ENCODE assay signal across 14 mouse cellular contexts in the genomic region with DNA sequence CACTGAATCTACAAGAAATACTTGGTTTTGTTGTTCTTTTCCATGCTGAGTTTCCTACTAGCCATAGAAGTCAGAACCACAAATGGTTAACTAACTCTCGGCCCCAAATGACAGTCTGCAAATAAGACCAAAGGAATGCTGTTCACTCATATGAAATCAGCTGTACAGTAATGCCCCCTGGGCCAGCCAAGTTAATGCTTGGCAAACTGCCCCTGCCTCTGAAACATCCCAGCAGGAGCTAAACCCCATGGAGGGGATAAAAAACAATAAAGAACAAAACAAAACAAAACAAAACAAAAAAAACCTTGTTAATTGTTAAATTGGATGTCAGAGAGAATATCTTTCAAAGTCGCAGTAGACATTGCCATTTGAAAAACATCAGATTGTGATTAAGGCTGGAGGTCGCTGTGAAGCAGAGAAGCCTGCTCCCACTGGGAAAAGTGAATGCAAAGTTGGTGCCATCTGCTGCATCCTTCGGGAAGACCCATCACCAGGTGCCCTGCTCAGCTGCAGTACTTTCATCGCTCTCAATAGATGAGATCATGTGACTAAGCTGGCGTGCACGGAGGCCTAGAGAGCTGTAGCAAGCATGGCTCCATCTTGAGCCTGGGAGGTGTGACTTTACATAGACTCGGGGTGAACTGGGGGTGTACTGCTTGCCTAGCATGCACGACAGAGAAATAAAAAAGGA. TPM values are rescaled to one million over a fixed set of nuclear protein-coding genes. Genes with fewer than 3 reads are reported as not detected.
DNase-seq lines count a peak whose midpoint lies in the region; ATAC-seq lines count a peak whose summit lies in the region.
"Had no signal": no experiment of that assay in that cellular context is flagged by ENCODE, and none has a peak within 500 bp of the region (broad histone marks: within the 10 kb centered on the region; RNA-seq: fewer than 3 reads in every experiment).

No protein-coding gene starts in this region.

- H3K4me2 ChIP-seq in intestine, embryonic 14.5 days (ENCODE audit: low read length), result no peak overlapping the region
- no peak overlapping the region for H3K4me2 ChIP-seq in intestine, embryonic 16.5 days (ENCODE audit: low read depth, low read length)
- H3K4me2 ChIP-seq: heart, embryonic 13.5 days; liver, embryonic 13.5 days had no signal

- no peaks in the 10 kb centered on the region for H3K9me3 ChIP-seq in intestine, embryonic 14.5 days (ENCODE audit: control insufficient read depth, low read length)
- no peaks in the 10 kb centered on the region for H3K9me3 ChIP-seq in intestine, embryonic 16.5 days (ENCODE audit: control insufficient read depth, low read length)
- H3K9me3 ChIP-seq: heart, embryonic 13.5 days; liver, embryonic 13.5 days had no signal

- H3K4me3 ChIP-seq in intestine, embryonic 14.5 days (ENCODE audit: low read depth, low read length), result no peak overlapping the region
- no peak overlapping the region for H3K4me3 ChIP-seq in intestine, embryonic 16.5 days (ENCODE audit: low read length)
- H3K4me3 ChIP-seq: heart, embryonic 13.5 days; liver, embryonic 13.5 days had no signal

- H3K27me3 ChIP-seq in intestine, embryonic 14.5 days (replicated peaks; ENCODE audit: control insufficient read depth, insufficient read depth, low read length), result no peaks in the 10 kb centered on the region
- no peaks in the 10 kb centered on the region for H3K27me3 ChIP-seq in intestine, embryonic 16.5 days (replicated peaks; ENCODE audit: control insufficient read depth, insufficient read depth, low read length)
- H3K27me3 ChIP-seq: heart, embryonic 13.5 days; liver, embryonic 13.5 days had no signal

- H3K9ac ChIP-seq in intestine, embryonic 14.5 days (ENCODE audit: low read length), result no peak overlapping the region
- H3K9ac ChIP-seq in intestine, embryonic 16.5 days (ENCODE audit: low read depth, low read length), result no peak overlapping the region
- H3K9ac ChIP-seq: heart, embryonic 13.5 days; liver, embryonic 13.5 days had no signal

- DNase-seq in intestine, embryonic 14.5 days (ENCODE audit: low spot score), result peak; percentile 21
- peak; percentile 32 for DNase-seq in right cerebral cortex, postnatal 14 days
- DNase-seq in right cerebral cortex, postnatal 4 days, result no peak
- peak; percentile 19 to 27 for DNase-seq in layer of hippocampus, postnatal 14 days (ENCODE audit: low spot score in 2 of 2)
- no peak for DNase-seq in adipocyte (ENCODE audit: low spot score)
- DNase-seq in yolk sac, embryonic 10.5 days (ENCODE audit: low spot score), result no peak
- DNase-seq: kidney, adult 8-10 months; liver, embryonic 13.5 days; spleen, adult 18-20 months had no signal

- H3K4me1 ChIP-seq in intestine, embryonic 14.5 days (replicated peaks; ENCODE audit: control insufficient read depth, insufficient read depth, low read length), result peaks cover 3% of the 10 kb centered on the region; the same call in 1 of the 2 replicates
- H3K4me1 ChIP-seq in intestine, embryonic 16.5 days (ENCODE audit: control insufficient read depth, insufficient read depth, low read length), result no peaks in the 10 kb centered on the region
- H3K4me1 ChIP-seq: liver, embryonic 13.5 days had no signal

- WGBS in intestine, embryonic 14.5 days, result 70% methylated on average over 9 of the region's 9 CpGs
- 55% methylated on average over 9 of the region's 9 CpGs for WGBS in intestine, embryonic 16.5 days

- no peaks in the 10 kb centered on the region for H3K36me3 ChIP-seq in intestine, embryonic 14.5 days (ENCODE audit: control insufficient read depth, insufficient read depth, low read length)
- H3K36me3 ChIP-seq in intestine, embryonic 16.5 days (ENCODE audit: control insufficient read depth, insufficient read depth, low read length), result no peaks in the 10 kb centered on the region
- H3K36me3 ChIP-seq: heart, embryonic 13.5 days; liver, embryonic 13.5 days had no signal

- no peak for ATAC-seq in intestine, embryonic 14.5 days (replicated peaks; ENCODE audit: low FRiP score, low TSS enrichment, low read depth)
- no peak for ATAC-seq in intestine, embryonic 16.5 days
- ATAC-seq in megakaryocyte progenitor cell, adult 5-6 weeks (replicated peaks; ENCODE audit: poor library complexity), result no peak

- H3K27ac ChIP-seq in intestine, embryonic 14.5 days (ENCODE audit: low read depth), result no peak overlapping the region
- H3K27ac ChIP-seq in intestine, embryonic 16.5 days (ENCODE audit: low read length), result no peak overlapping the region
- H3K27ac ChIP-seq: heart, embryonic 13.5 days; liver, embryonic 13.5 days had no signal

RNA-seq across cellular contexts. Expression of gene 9630041A04Rik, which starts 49.7 kb away (rescaled TPM):
- 0.15 and 0.30 TPM in 2 replicates for polyA plus RNA-seq in intestine, embryonic 14.5 days (2014; fragmentation: Nextera tagmentation; extraction: Ambion mirVana)
- not detected in 2 replicates for polyA plus RNA-seq in intestine, embryonic 16.5 days (2015; fragmentation: Nextera tagmentation; extraction: Ambion mirVana)
- not detected for total RNA-seq in layer of hippocampus, postnatal 14 days (2021)
- not detected in 2 replicates for total RNA-seq in megakaryocyte progenitor cell, adult 5-6 weeks (2015)
- not detected in 2 replicates for total RNA-seq in megakaryocyte progenitor cell, adult 5-6 weeks (2017)
- total RNA-seq: adrenal gland, adult 18-20 months had no signal
- polyA plus RNA-seq: heart, embryonic 13.5 days; liver, embryonic 13.5 days; urinary bladder, adult 2 months had no signal

Comparison
In these comparisons a context has a peak if more than half of its experiments do, and no peak if none do; other contexts are left out.
1. DNase-seq: peak in intestine, embryonic 14.5 days (single experiment), right cerebral cortex, postnatal 14 days (single experiment) and layer of hippocampus, postnatal 14 days (2 of 2); none in right cerebral cortex, postnatal 4 days (single experiment), adipocyte (single experiment) and yolk sac, embryonic 10.5 days (single experiment).